Mouse (Mus musculus): ENCODE results near the gene Tcea3. TPM values are rescaled to one million over a fixed set of nuclear protein-coding genes. Genes with fewer than 3 reads are reported as not detected.
A peak's percentile ranks its signal among the peaks of the same experiment; 100 is the strongest.

The Tcea3 gene
- polyA plus RNA-seq, 1 experiment from 2014 or later, result 23.6 TPM

DNA sequence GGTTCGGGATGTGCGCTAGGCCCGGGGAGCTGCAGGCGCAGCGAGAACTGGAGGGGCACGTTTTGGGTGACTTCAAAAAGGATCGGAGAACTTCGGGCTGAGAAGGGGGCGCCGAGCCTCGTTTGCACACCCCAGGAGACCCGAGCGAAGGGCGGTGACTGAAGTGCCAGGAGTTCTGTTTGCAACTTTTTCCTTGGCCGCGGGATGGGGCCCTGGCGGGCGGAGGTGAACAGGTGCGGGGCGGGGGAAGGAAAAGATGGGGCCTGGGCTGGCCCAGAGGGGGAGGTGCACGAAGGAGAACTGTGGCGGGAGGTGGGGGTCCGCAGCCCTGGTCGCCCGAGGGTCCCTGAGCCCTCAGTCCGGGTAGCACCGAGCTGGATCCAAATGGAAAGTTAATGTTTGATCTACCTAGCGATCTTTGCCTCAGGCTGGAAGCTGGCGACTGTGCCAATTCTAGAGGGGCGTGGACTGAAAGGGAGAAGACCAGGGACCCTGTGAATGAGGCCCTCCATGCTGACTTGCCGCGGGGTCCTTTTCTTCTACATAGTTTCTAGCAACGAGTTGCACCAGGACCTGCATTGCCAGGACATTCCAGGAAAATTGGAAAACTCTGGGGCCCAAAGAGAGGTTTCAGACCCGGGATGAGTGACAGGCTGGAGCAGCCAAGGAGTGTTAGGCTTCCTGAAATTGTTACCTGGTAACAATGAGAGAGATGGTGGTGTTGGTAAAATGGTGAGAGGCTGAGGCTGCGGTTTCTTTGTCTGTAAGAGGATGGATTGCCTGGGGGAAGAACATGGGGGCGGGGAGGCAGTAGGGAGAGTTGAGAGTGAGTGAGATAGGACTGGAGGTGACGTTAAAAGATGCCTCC is 1.2 kb downstream of the Tcea3 start:
- H3K27me3 ChIP-seq (replicated peaks; ENCODE audit: control insufficient read depth, insufficient read depth, low read length), result peaks cover 6% of the 10 kb centered on the region; the same call in 1 of the 2 replicates
- H3K4me2 ChIP-seq (replicated peaks; ENCODE audit: low read depth), result peak overlapping the region; percentile 99
- peaks cover 10% of the 10 kb centered on the region; the same call in 1 of the 2 replicates for H3K4me1 ChIP-seq (replicated peaks; ENCODE audit: control insufficient read depth, insufficient read depth, low read length)
- peak overlapping the region; percentile 50 for H3K4me3 ChIP-seq (ENCODE audit: low read depth, low read length)
- no peaks in the 10 kb centered on the region for H3K9me3 ChIP-seq (ENCODE audit: control insufficient read depth)
- peak overlapping the region; percentile 51 for H3K9ac ChIP-seq (ENCODE audit: low read depth, low read length)
- WGBS, result 2% methylated on average over 37 of the region's 37 CpGs
- H3K36me3 ChIP-seq (ENCODE audit: control insufficient read depth, insufficient read depth), result no peaks in the 10 kb centered on the region
- peak overlapping the region; percentile 21; the same call in 1 of the 2 replicates for H3K27ac ChIP-seq (ENCODE audit: low read depth, low read length)
- ATAC-seq, result no peak
- TF ChIP-seq CTCF (IDR thresholded peaks at IDR 0.05; ENCODE audit: low read depth), result 0 out of 2 replicates have a peak, but pooled peaks have one; percentile 12

DNA sequence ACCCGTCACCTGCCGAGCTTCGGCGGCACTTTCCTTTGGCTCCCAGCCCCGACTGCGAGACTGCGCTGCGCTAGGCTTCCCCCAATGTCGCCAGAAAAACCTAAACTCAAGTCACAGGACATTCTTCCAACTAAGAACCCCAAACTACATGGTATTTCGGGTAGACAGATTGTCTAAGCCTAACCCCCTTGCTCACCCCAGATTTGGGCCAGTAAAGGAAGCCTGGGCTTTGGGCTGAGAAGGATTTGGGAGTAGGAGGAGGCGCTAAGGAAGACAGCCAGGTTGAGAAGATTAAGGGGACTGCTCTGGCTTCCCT is 1.8 kb downstream of the Tcea3 start:
- H3K9me3 ChIP-seq (ENCODE audit: control insufficient read depth), result no peaks in the 10 kb centered on the region
- H3K9ac ChIP-seq (ENCODE audit: low read depth, low read length), result no peak overlapping the region
- H3K4me1 ChIP-seq (replicated peaks; ENCODE audit: control insufficient read depth, insufficient read depth, low read length), result peaks cover 10% of the 10 kb centered on the region; the same call in 1 of the 2 replicates
- H3K27me3 ChIP-seq (replicated peaks; ENCODE audit: control insufficient read depth, insufficient read depth, low read length), result peaks cover 6% of the 10 kb centered on the region; the same call in 1 of the 2 replicates
- peak overlapping the region; percentile 50 for H3K4me3 ChIP-seq (ENCODE audit: low read depth, low read length)
- H3K27ac ChIP-seq (ENCODE audit: low read depth, low read length), result peak overlapping the region; percentile 54
- ATAC-seq, result no peak
- H3K4me2 ChIP-seq (replicated peaks; ENCODE audit: low read depth), result peak overlapping the region; percentile 99
- TF ChIP-seq CTCF (IDR thresholded peaks at IDR 0.05; ENCODE audit: low read depth), result no peak
- WGBS, result 26% methylated on average over 11 of the region's 11 CpGs
- H3K36me3 ChIP-seq (ENCODE audit: control insufficient read depth, insufficient read depth), result no peaks in the 10 kb centered on the region

DNA sequence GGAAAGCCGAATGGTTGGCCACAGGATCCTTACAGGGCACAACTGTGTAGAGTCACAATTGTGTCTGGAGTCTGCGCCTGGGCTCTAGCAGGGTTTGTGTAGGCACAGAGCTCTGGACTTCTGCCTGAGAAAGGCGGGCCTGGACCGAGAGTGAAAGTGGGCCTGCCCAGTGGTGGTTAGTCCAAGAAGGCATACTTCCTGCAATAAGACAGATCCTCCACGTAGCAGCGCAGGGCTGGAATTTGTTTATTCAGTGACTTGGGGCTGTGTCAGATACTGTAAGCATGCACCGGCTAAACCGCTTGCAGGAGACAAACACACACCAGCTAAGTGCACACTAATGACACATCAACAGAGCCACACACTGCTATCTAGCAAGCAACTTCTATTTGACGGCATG is 2.3 kb downstream of the Tcea3 start:
- ATAC-seq, result peak; percentile 70
- peak overlapping the region; percentile 50; the same call in 1 of the 2 replicates for H3K4me3 ChIP-seq (ENCODE audit: low read depth, low read length)
- TF ChIP-seq CTCF (IDR thresholded peaks at IDR 0.05; ENCODE audit: low read depth), result peak; percentile 7; the same call in 1 of the 2 replicates
- H3K36me3 ChIP-seq (ENCODE audit: control insufficient read depth, insufficient read depth), result no peaks in the 10 kb centered on the region
- H3K4me2 ChIP-seq (replicated peaks; ENCODE audit: low read depth), result peak overlapping the region; percentile 99
- H3K9me3 ChIP-seq (ENCODE audit: control insufficient read depth), result no peaks in the 10 kb centered on the region
- 12% methylated on average over 9 of the region's 9 CpGs for WGBS
- H3K4me1 ChIP-seq (replicated peaks; ENCODE audit: control insufficient read depth, insufficient read depth, low read length), result peaks cover 10% of the 10 kb centered on the region; the same call in 1 of the 2 replicates
- H3K27me3 ChIP-seq (replicated peaks; ENCODE audit: control insufficient read depth, insufficient read depth, low read length), result peaks cover 6% of the 10 kb centered on the region; the same call in 1 of the 2 replicates
- H3K9ac ChIP-seq (ENCODE audit: low read depth, low read length), result no peak overlapping the region
- peak overlapping the region; percentile 54 for H3K27ac ChIP-seq (ENCODE audit: low read depth, low read length)

- Histone ChIP-seq H3K27me3 (replicated peaks; ENCODE audit: control insufficient read depth, insufficient read depth, low read length) (no peaks in the 10 kb centered on the region), H3K4me2 (replicated peaks; ENCODE audit: low read depth) (no peak overlapping the region), H3K9me3 (ENCODE audit: control insufficient read depth) (no peaks in the 10 kb centered on the region), H3K27ac (ENCODE audit: low read depth, low read length) (no peak overlapping the region), H3K36me3 (ENCODE audit: control insufficient read depth, insufficient read depth) (no peaks in the 10 kb centered on the region), H3K9ac (ENCODE audit: low read depth, low read length) (no peak overlapping the region), H3K4me3 (ENCODE audit: low read depth, low read length) (no peak overlapping the region), H3K4me1 (replicated peaks; ENCODE audit: control insufficient read depth, insufficient read depth, low read length) (no peaks in the 10 kb centered on the region)
- ATAC-seq, result peak; percentile 62
- 14% methylated on average over 6 of the region's 6 CpGs for WGBS
- TF ChIP-seq CTCF (IDR thresholded peaks at IDR 0.05; ENCODE audit: low read depth), result no peak
Measured at GRCm38 (mm10) chr4:136255919-136256318, 8.4 kb downstream of the Tcea3 start.

DNA sequence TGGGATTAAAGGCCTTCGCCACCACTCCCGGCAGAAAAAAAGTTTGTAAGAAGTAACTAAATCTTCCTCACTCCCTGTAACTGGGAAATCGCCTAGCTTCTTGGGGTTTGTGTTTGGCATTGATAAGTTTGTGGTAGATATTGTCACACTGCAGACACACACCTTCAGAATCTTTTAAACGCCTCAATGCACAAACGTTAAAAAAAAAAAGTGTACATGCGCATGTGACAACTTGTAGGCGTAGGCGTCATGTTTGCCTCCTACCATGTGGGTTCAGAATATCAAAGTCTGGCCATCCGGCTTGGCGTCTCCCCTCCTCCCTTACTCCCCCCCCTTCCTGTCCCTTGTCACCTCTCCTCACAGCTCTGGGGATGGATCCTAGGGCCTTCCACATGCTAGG is 9.2 kb downstream of the Tcea3 start:
- no peaks in the 10 kb centered on the region for H3K9me3 ChIP-seq (ENCODE audit: control insufficient read depth)
- no peak for ATAC-seq
- H3K27me3 ChIP-seq (replicated peaks; ENCODE audit: control insufficient read depth, insufficient read depth, low read length), result no peaks in the 10 kb centered on the region
- 70% methylated on average over 10 of the region's 10 CpGs for WGBS
- TF ChIP-seq CTCF (IDR thresholded peaks at IDR 0.05; ENCODE audit: low read depth), result no peak
- no peak overlapping the region for H3K4me3 ChIP-seq (ENCODE audit: low read depth, low read length)
- H3K9ac ChIP-seq (ENCODE audit: low read depth, low read length), result no peak overlapping the region
- H3K27ac ChIP-seq (ENCODE audit: low read depth, low read length), result no peak overlapping the region
- H3K36me3 ChIP-seq (ENCODE audit: control insufficient read depth, insufficient read depth), result no peaks in the 10 kb centered on the region
- H3K4me1 ChIP-seq (replicated peaks; ENCODE audit: control insufficient read depth, insufficient read depth, low read length), result no peaks in the 10 kb centered on the region
- H3K4me2 ChIP-seq (replicated peaks; ENCODE audit: low read depth), result no peak overlapping the region

DNA sequence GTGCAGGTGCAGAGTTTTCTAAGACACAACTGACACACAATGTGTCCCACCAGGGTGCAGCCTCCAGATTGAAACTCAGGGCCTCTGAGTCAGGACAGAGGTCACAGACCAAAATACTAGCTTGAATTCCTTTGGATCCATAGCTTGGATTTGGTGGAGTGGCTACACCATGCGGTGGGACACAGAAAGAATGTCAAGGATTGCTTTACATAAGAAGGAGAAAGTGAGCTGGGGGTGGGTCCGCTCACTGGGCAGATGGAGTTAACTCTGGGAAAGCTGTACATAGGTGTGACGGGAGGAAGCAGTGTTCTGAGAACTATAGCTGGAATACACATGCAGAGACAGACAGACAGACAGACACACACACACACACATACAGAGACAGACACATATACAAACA is 12.4 kb downstream of the Tcea3 start:
- Histone ChIP-seq H3K9me3 (ENCODE audit: control insufficient read depth) (no peaks in the 10 kb centered on the region), H3K27ac (ENCODE audit: low read depth, low read length) (no peak overlapping the region), H3K27me3 (replicated peaks; ENCODE audit: control insufficient read depth, insufficient read depth, low read length) (no peaks in the 10 kb centered on the region), H3K9ac (ENCODE audit: low read depth, low read length) (no peak overlapping the region), H3K36me3 (ENCODE audit: control insufficient read depth, insufficient read depth) (no peaks in the 10 kb centered on the region), H3K4me2 (replicated peaks; ENCODE audit: low read depth) (no peak overlapping the region), H3K4me1 (replicated peaks; ENCODE audit: control insufficient read depth, insufficient read depth, low read length) (no peaks in the 10 kb centered on the region), H3K4me3 (ENCODE audit: low read depth, low read length) (no peak overlapping the region)
- 61% methylated on average over 3 of the region's 3 CpGs for WGBS
- TF ChIP-seq CTCF (IDR thresholded peaks at IDR 0.05; ENCODE audit: low read depth), result no peak
- ATAC-seq, result no peak
